Mouse (Mus musculus) myocyte (in vitro differentiated cells): ENCODE data around the gene Abcc2. TPM values are rescaled to one million over a fixed set of nuclear protein-coding genes. Genes with fewer than 3 reads are reported as not detected.

Experiments
- H3K27me3 ChIP-seq: one replicate; pipeline ENCODE4 v1.6.1; 2011; ENCODE audit not compliant: control insufficient read depth, insufficient read depth, insufficient read length
- H3K36me3 ChIP-seq: one replicate; pipeline ENCODE4 v1.6.1; 2011; ENCODE audit not compliant: control insufficient read depth, insufficient read depth
- H3K4me2 ChIP-seq: one replicate; pipeline ENCODE4 v1.6.1; 2011; ENCODE audit warnings: low read depth, control low read depth
- H3K4me3 ChIP-seq: one replicate; pipeline ENCODE4 v1.5.1; 2011; ENCODE audit warnings: mild to moderate bottlenecking, control low read depth, moderate library complexity
- H3K79me2 ChIP-seq: one replicate; pipeline ENCODE4 v1.6.1; 2011; ENCODE audit not compliant: control insufficient read depth, insufficient read depth
- H3ac ChIP-seq: one replicate; pipeline ENCODE4 v1.6.1; 2011; ENCODE audit not compliant: control insufficient read depth, insufficient read length
- CEBPB ChIP-seq: IDR thresholded peaks from 2 replicates; pipeline ENCODE4 v1.6.1; 2011; ENCODE audit warnings: mild to moderate bottlenecking, moderate library complexity; ENCODE audit not compliant: poor library complexity, insufficient read depth, severe bottlenecking
- E2F4 ChIP-seq: IDR thresholded peaks from one replicate; pipeline ENCODE4 v1.6.1; 2011; ENCODE audit warnings: mild to moderate bottlenecking, control low read depth, moderate library complexity; ENCODE audit not compliant: insufficient read depth
- MAX ChIP-seq: IDR thresholded peaks from one replicate; pipeline ENCODE4 v1.6.1; 2011; ENCODE audit warnings: low read depth, mild to moderate bottlenecking, control low read depth
- MYOD1 ChIP-seq, 3 experiments: IDR thresholded peaks; one replicate each; pipeline ENCODE4 v1.6.1; 2011; ENCODE audit warnings: control low read depth in 2 of 3, low read depth in 2 of 3, mild to moderate bottlenecking in 2 of 3, moderate library complexity in 1 of 3; ENCODE audit not compliant: insufficient read length in 2 of 3, control insufficient read depth in 1 of 3
- MYOG ChIP-seq, 3 experiments: IDR thresholded peaks; one replicate each; pipeline ENCODE4 v1.6.1; 2011; ENCODE audit warnings: control low read depth in 2 of 3, low read depth in 2 of 3, mild to moderate bottlenecking in 2 of 3; ENCODE audit not compliant: insufficient read length in 2 of 3, control insufficient read depth in 1 of 3, insufficient read depth in 1 of 3
- POLR2A ChIP-seq: IDR thresholded peaks from one replicate; pipeline ENCODE4 v1.6.1; 2011; ENCODE audit warnings: low read depth, mild to moderate bottlenecking, control low read depth, moderate library complexity; ENCODE audit not compliant: insufficient read length
- POLR2AphosphoS2 ChIP-seq: IDR thresholded peaks from one replicate; pipeline ENCODE4 v1.6.1; 2011; ENCODE audit warnings: low read depth, control low read depth; ENCODE audit not compliant: insufficient read length
- REST ChIP-seq: IDR thresholded peaks from one replicate; pipeline ENCODE4 v1.6.1; 2011; ENCODE audit warnings: mild to moderate bottlenecking, control low read depth, moderate library complexity; ENCODE audit not compliant: insufficient read depth, insufficient read length
- SRF ChIP-seq: IDR thresholded peaks from one replicate; pipeline ENCODE4 v1.6.1; 2011; ENCODE audit warnings: low read depth; ENCODE audit not compliant: control insufficient read depth, insufficient read length
- TCF12 ChIP-seq: IDR thresholded peaks from one replicate; pipeline ENCODE4 v1.6.1; 2011; ENCODE audit warnings: mild to moderate bottlenecking, control low read depth; ENCODE audit not compliant: poor library complexity, insufficient read depth, severe bottlenecking
- TCF3 ChIP-seq: IDR thresholded peaks from one replicate; pipeline ENCODE4 v1.6.1; 2011; ENCODE audit warnings: low read depth, control low read depth; ENCODE audit not compliant: insufficient read length
- USF1 ChIP-seq: IDR thresholded peaks from one replicate; pipeline ENCODE4 v1.6.1; 2011; ENCODE audit warnings: low read depth, mild to moderate bottlenecking, control low read depth, moderate library complexity
- polyA plus RNA-seq: library from polyadenylated mRNA; unstranded; fragments of >200 nt; fragmentation: generic; extraction: Trizol; gene quantifications from one replicate; pipeline ENCODE4 v1.2.1, GENCODE M21; 2012; ENCODE audit warnings: missing spikeins

Gene Abcc2
- polyA plus RNA-seq, 1 experiment, result not detected

DNA sequence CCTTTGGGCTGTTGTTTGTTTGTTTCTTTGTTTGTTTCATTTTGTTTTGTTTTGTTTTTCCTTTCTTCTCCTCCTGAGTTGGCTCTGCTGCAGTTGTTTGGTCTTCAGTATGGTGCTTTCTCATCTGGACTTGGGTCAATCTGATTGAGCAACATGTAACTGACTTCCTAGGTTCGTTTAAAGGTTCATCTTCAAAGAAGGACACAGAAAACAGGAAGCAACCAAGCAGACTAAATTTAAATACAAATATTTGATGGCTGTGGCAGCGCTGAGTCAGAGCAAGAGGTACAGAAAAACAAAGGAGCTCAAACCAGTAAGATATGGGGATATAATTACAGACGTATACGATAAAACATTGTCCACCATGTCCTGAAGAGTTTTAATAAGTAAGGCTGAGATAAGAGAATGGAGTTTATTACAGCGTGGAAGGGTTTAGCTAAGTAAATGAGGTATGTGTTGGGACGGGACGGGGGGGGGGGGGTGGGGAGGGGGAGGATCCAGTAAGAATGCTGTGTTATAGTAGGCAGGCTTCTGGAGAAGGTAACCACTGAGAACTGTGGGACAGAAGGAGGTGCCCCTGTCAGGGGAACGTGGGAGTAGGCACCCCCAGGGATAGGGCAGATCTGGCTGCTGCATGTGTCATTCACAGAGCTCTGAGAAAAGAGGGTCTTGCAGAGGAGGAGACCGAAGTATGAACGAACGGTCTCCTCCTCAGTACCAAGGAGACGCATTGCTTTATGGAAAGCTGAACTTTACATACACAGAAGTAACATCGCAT lies 4.4 kb downstream of the Abcc2 start:
- Histone ChIP-seq H3K36me3 (no peaks in the 10 kb centered on the region), H3K79me2 (no peaks in the 10 kb centered on the region), H3K4me2 (no peak overlapping the region), H3ac (no peak overlapping the region), H3K4me3 (no peak overlapping the region), H3K27me3 (peaks cover 27% of the 10 kb centered on the region)
- no peak for TF ChIP-seq MYOG (IDR thresholded peaks at IDR 0.05; ENCODE audit: control insufficient read depth in 1 of 3, insufficient read depth in 1 of 3, insufficient read length in 2 of 3, low read depth in 2 of 3)
- no peak for TF ChIP-seq TCF3
- no peak for TF ChIP-seq POLR2AphosphoS2
- no peak for TF ChIP-seq MYOD1 (IDR thresholded peaks at IDR 0.05; ENCODE audit: control insufficient read depth in 1 of 3, insufficient read length in 2 of 3, low read depth in 2 of 3)
- TF ChIP-seq USF1, result no peak
- no peak for TF ChIP-seq MAX
- TF ChIP-seq SRF, result no peak
- TF ChIP-seq POLR2A, result no peak
- no peak for TF ChIP-seq E2F4
- TF ChIP-seq REST, result no peak

DNA sequence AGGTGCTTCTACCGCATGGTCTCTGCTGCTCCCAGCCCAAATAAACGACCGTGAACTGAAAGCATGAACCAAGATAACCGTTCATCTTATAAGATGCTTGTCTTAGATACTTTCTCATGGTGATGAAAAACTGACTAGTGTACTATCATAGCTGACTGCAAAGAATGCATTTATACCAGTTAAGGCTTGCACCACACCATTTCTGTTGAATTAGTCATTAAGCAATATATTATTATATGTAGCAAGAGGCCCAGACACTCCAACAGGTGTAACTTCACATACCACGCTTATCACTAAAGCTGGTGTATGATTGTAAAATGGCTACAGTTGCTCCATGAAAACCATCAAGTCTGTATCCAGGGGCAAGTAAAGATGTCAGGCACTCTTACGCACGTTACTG lies 7.8 kb downstream of the Abcc2 start:
- Histone ChIP-seq H3K4me2 (no peak overlapping the region), H3K4me3 (no peak overlapping the region), H3K27me3 (peaks cover 14% of the 10 kb centered on the region), H3K36me3 (no peaks in the 10 kb centered on the region), H3K79me2 (no peaks in the 10 kb centered on the region), H3ac (no peak overlapping the region)
- TF ChIP-seq POLR2A, result no peak
- no peak for TF ChIP-seq CEBPB
- no peak for TF ChIP-seq TCF3
- no peak for TF ChIP-seq TCF12
- TF ChIP-seq POLR2AphosphoS2, result no peak

DNA sequence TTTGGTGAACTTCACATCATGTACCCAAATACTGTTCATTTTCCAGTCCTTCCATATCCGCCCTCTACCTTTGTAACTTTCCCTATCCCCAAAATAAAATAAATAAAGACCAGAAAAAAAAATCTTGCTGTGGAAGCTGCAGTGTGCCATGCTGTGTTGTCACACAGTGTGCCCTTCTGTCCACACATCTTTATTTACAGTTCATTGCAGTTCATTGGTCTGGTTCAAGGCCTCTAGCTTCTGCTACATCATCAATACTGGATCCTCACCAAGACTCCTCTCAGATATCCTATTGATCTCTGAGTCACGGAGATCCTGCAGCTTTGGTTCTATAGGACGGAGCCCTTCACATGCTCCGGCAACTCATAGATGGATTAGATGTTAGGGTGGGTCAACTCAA lies 10.5 kb downstream of the Abcc2 start:
- no peaks in the 10 kb centered on the region for H3K79me2 ChIP-seq
- peaks cover 8% of the 10 kb centered on the region for H3K27me3 ChIP-seq
- H3K4me2 ChIP-seq, result no peak overlapping the region
- no peak overlapping the region for H3ac ChIP-seq
- TF ChIP-seq TCF12 (no peak), CEBPB (no peak), USF1 (no peak)
- no peak overlapping the region for H3K4me3 ChIP-seq
- H3K36me3 ChIP-seq, result no peaks in the 10 kb centered on the region

DNA sequence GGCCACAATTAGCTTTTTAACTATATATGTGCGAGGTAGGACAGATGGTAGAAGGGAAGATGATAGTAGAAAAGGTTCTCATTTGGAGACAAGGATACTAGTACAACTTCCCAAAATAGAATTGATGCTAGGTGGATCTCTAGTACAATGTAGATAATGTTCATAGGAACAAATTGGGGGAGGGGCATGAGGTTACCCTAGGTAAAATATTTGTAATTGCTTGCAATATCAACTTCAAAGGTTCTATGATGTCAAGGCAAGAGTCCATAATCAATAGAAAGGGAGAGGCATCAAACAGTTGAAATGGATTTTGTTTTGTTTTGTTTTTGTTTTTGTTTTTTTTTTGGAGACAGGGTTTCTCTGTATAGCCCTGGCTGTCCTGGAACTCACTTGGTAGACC lies 12.0 kb downstream of the Abcc2 start:
- Histone ChIP-seq H3K79me2 (no peaks in the 10 kb centered on the region), H3K4me3 (no peak overlapping the region), H3K4me2 (no peak overlapping the region), H3ac (no peak overlapping the region), H3K36me3 (no peaks in the 10 kb centered on the region), H3K27me3 (peaks cover 9% of the 10 kb centered on the region)
- TF ChIP-seq TCF3 (no peak), CEBPB (no peak), MYOG (IDR thresholded peaks at IDR 0.05; ENCODE audit: control insufficient read depth in 1 of 3, insufficient read depth in 1 of 3, insufficient read length in 2 of 3, low read depth in 2 of 3) (no peak), MYOD1 (IDR thresholded peaks at IDR 0.05; ENCODE audit: control insufficient read depth in 1 of 3, insufficient read length in 2 of 3, low read depth in 2 of 3) (no peak), MAX (no peak), USF1 (no peak), E2F4 (no peak), TCF12 (no peak), REST (no peak), POLR2AphosphoS2 (no peak), POLR2A (no peak), SRF (no peak)

DNA sequence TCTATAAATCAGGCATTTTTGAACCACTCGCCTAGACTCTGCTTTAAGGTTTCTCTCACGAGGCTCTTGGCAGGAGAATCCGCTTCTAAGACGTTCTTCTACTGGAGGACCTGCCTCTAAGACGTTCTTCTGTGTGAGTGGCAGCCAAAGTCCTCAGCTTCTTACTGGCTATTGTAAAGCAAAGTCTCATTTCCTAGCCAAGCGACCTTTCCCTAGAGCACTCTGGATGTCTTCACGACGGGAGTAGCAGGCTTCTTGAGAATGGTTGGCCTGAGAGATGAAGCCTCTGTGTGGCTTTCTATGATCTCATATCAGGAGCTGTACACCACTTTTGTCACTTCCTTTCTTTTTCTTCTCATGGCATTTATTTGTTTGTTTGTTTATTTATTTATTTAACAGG lies 13.5 kb downstream of the Abcc2 start:
- no peaks in the 10 kb centered on the region for H3K36me3 ChIP-seq
- no peak overlapping the region for H3K4me3 ChIP-seq
- H3K27me3 ChIP-seq, result peaks cover 9% of the 10 kb centered on the region
- TF ChIP-seq POLR2A (no peak), E2F4 (no peak), REST (no peak), POLR2AphosphoS2 (no peak), TCF3 (no peak), TCF12 (no peak), MAX (no peak), MYOD1 (IDR thresholded peaks at IDR 0.05; ENCODE audit: control insufficient read depth in 1 of 3, insufficient read length in 2 of 3, low read depth in 2 of 3) (no peak), CEBPB (no peak), USF1 (no peak), SRF (no peak), MYOG (IDR thresholded peaks at IDR 0.05; ENCODE audit: control insufficient read depth in 1 of 3, insufficient read depth in 1 of 3, insufficient read length in 2 of 3, low read depth in 2 of 3) (no peak)
- H3ac ChIP-seq, result no peak overlapping the region
- H3K79me2 ChIP-seq, result no peaks in the 10 kb centered on the region
- no peak overlapping the region for H3K4me2 ChIP-seq
